Comparison of ENCODE assay signal across 25 mouse cellular contexts in the genomic region with DNA sequence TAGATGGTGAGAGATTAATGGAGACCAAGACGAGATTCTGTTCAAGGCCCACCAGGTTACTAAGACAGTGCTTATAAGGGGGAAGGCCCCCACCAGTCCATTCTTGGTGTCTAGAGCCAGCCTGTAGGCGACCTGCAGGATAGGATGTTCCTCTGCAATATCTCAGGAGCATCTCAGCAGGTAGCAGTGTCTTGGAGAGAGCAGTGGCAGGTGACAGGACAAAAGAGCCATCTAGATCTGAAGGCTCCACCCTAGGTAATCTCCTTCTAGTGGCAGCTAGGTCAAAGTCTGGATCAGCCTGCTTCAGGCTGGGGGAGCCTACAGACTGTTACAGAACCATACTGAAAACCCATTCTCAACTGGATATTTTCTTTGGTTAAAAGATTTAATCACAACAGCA. TPM values are rescaled to one million over a fixed set of nuclear protein-coding genes. Genes with fewer than 3 reads are reported as not detected.
"Had no signal": no experiment of that assay in that cellular context is flagged by ENCODE, and none has a peak within 500 bp of the region (broad histone marks: within the 10 kb centered on the region; RNA-seq: fewer than 3 reads in every experiment).

No protein-coding gene starts in this region.

- H3K27me3 ChIP-seq: neural tube, embryonic 12.5 days; neural tube, embryonic 13.5 days; neural tube, embryonic 15.5 days; stomach, embryonic 15.5 days had no signal

- H3K9me3 ChIP-seq: neural tube, embryonic 12.5 days; neural tube, embryonic 13.5 days; neural tube, embryonic 15.5 days; stomach, embryonic 15.5 days had no signal

- H3K4me3 ChIP-seq: neural tube, embryonic 12.5 days; neural tube, embryonic 13.5 days; neural tube, embryonic 15.5 days; stomach, embryonic 15.5 days had no signal

- H3K36me3 ChIP-seq: neural tube, embryonic 12.5 days; neural tube, embryonic 13.5 days; neural tube, embryonic 15.5 days; stomach, embryonic 15.5 days had no signal

- H3K27ac ChIP-seq: neural tube, embryonic 12.5 days; neural tube, embryonic 13.5 days; neural tube, embryonic 15.5 days; stomach, embryonic 15.5 days; stomach, postnatal 0 days had no signal

- DNase-seq: retina, postnatal 1 day; right cerebral cortex, adult 18-20 months; right cerebral cortex, postnatal 14 days; right cerebral cortex, postnatal 25 days; right cerebral cortex, postnatal 4 days; spleen, adult 18-20 months; thymus, adult 18-20 months; thymus, adult 2 months; thymus, postnatal 14 days; thymus, postnatal 25 days; thymus, postnatal 36 days; thymus, postnatal 4 days had no signal

- H3K4me1 ChIP-seq: neural tube, embryonic 12.5 days; neural tube, embryonic 13.5 days; neural tube, embryonic 15.5 days; stomach, embryonic 15.5 days had no signal

- H3K4me2 ChIP-seq: neural tube, embryonic 12.5 days; neural tube, embryonic 13.5 days; neural tube, embryonic 15.5 days; stomach, embryonic 15.5 days had no signal

- H3K9ac ChIP-seq: neural tube, embryonic 12.5 days; neural tube, embryonic 13.5 days; neural tube, embryonic 15.5 days; stomach, embryonic 15.5 days had no signal

RNA-seq across cellular contexts. Expression of a gene that starts 52.1 kb away (rescaled TPM):
- polyA plus RNA-seq: neural tube, embryonic 12.5 days; neural tube, embryonic 13.5 days; neural tube, embryonic 14.5 days; neural tube, embryonic 15.5 days; small intestine, adult 2 months; spleen, adult 2 months; stomach, embryonic 14.5 days; stomach, embryonic 15.5 days; stomach, embryonic 16.5 days; stomach, postnatal 0 days; thymus, adult 2 months; thymus, postnatal 0 days; urinary bladder, adult 2 months had no signal

RNA-seq across cellular contexts. Expression of a gene that starts 54.9 kb away (rescaled TPM):
- polyA plus RNA-seq: neural tube, embryonic 12.5 days; neural tube, embryonic 13.5 days; neural tube, embryonic 14.5 days; neural tube, embryonic 15.5 days; small intestine, adult 2 months; spleen, adult 2 months; stomach, embryonic 14.5 days; stomach, embryonic 15.5 days; stomach, embryonic 16.5 days; stomach, postnatal 0 days; testis, adult 2 months; thymus, postnatal 0 days; urinary bladder, adult 2 months had no signal

RNA-seq across cellular contexts. Expression of a gene that starts 58.7 kb away (rescaled TPM):
- polyA plus RNA-seq: neural tube, embryonic 12.5 days; neural tube, embryonic 13.5 days; neural tube, embryonic 14.5 days; neural tube, embryonic 15.5 days; small intestine, adult 2 months; spleen, adult 2 months; stomach, embryonic 14.5 days; stomach, embryonic 15.5 days; stomach, embryonic 16.5 days; stomach, postnatal 0 days; testis, adult 2 months; thymus, adult 2 months; thymus, postnatal 0 days; urinary bladder, adult 2 months had no signal
